Mouse (Mus musculus): ENCODE measurements at regions not wholly inside any gene's neighbourhood (a gene's known extent, or its start where the extent isn't known, plus 50 kb on each side); places are given as distances from the start of the nearest gene placed in this dataset.
A peak's percentile ranks its signal among the peaks of the same experiment; 100 is the strongest.

- peak in 1 of 2 experiments; percentile 6 for DNase-seq (ENCODE audit: low spot score in 2 of 2)
These were observed 270.1 kb downstream of the Mid1ip1 start for GRCm38 (mm10) chrX:10984894-10985293.

DNA sequence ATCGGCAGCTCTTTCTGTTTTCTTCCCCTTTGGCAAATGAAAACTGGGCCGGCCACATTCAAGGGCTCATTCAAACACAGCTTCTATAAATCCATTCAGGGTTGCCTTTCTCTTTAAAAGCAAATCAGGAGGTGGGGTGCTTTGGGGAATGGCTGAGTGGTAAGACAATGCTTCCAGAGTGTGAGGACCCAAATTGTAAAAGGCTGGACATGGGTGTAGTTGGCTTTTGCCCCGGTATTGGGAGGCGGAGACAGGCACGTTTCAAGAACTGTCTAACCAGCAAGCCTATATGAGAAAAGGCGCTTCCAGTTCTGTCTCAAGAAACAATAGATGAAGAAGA, 277.0 kb downstream of the Mid1ip1 start:
- peak in 1 of 2 experiments; percentile 15 for DNase-seq (ENCODE audit: low spot score in 2 of 2)

DNA sequence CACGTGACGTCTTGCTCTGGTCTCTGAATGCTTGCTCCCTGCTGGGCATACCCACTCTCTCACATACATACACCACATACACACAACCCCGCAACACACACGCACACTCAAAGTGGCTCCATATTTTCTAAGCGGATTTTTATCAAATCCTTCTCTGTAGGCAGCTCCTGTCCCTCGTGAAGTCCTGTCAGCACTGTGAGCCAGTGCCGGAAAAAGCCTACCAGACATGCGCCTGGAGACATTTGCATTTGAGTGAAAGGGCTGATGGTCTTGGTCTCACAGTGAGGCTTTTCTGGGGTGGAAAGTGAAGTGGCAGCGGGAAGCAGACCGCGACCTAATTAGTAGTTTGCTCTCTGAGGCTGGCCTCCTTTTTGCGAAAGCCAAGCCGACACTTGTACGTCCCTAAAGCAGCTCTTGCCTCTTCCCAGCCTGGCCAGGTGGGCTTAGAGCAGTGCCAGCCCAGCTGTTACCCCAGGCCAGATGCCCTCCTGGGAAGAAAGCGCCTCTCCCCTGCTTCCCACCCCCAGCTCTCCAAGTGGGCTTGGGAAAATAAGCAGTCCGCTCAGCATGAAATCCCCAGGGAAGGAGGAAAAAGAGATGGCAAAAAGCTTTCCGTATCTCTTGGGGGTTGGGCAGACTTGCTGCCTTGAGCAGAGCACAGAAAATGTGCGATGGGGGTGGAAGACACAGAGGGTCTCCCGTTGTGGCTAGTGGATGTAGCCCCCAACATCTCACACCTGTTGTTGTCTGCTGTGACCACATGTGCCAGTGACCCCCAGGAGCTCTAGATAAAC, 277.6 kb downstream of the Mid1ip1 start:
- peak in 1 of 2 experiments; percentile 30 for DNase-seq (ENCODE audit: low spot score in 2 of 2)

- no peak for DNase-seq (ENCODE audit: low spot score in 2 of 2)
These were observed 278.2 kb downstream of the Mid1ip1 start for GRCm38 (mm10) chrX:10993005-10993377.

DNA sequence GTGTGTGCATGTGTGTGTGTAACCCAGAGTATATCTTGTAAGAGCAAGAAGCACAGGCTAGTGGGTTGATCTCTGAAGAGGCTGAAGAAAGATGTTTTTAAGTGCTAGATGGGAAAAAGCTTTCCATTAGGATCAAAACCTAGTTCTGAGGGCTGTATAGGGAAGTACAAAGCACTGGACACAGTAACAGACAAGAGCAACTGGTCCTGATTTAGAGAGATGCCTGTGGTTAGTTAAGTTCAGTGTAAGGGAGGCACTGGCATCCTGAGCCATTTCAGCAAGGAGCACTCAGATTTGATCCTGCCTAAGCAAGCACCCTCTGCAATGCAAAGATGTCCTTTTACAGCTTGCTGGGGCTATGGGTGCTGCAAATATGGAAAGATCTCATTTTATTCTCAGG, 280.1 kb downstream of the Mid1ip1 start:
- DNase-seq (ENCODE audit: low spot score in 2 of 2): no peak

GRCm38 (mm10) chrX:11001180-11001579, 286.4 kb downstream of the Mid1ip1 start:
- DNase-seq (ENCODE audit: low spot score in 2 of 2): no peak

DNA sequence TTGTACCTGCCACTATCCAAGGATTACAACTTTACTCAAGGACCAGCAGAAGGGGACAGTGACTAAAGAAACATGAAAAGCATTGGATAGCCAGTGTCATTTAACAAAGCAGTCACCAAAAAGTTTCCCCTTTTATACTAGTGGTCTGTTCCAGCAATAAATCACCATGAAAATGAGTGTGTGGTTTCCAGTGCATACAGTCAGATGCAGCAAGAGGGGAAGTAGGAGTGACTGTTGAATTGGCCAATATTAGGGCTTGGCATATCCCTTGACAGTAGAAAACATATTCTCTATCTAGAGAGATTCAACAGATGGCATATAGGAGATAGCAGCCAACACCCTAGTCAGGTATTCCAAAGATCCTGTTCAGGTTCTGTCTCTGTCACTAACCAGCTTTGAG, 259.8 kb upstream of the H2al1a start:
- no peak for DNase-seq (ENCODE audit: low spot score in 2 of 2)

GRCm38 (mm10) chrX:11046769-11047168, 252.3 kb upstream of the H2al1a start:
- DNase-seq (ENCODE audit: low spot score in 2 of 2): no peak

- DNase-seq (ENCODE audit: low spot score in 2 of 2): no peak
These were observed 216.9 kb upstream of the H2al1a start for GRCm38 (mm10) chrX:11082171-11082570.

GRCm38 (mm10) chrX:11082845-11083244, 216.2 kb upstream of the H2al1a start:
- DNase-seq (ENCODE audit: low spot score in 2 of 2): no peak

DNA sequence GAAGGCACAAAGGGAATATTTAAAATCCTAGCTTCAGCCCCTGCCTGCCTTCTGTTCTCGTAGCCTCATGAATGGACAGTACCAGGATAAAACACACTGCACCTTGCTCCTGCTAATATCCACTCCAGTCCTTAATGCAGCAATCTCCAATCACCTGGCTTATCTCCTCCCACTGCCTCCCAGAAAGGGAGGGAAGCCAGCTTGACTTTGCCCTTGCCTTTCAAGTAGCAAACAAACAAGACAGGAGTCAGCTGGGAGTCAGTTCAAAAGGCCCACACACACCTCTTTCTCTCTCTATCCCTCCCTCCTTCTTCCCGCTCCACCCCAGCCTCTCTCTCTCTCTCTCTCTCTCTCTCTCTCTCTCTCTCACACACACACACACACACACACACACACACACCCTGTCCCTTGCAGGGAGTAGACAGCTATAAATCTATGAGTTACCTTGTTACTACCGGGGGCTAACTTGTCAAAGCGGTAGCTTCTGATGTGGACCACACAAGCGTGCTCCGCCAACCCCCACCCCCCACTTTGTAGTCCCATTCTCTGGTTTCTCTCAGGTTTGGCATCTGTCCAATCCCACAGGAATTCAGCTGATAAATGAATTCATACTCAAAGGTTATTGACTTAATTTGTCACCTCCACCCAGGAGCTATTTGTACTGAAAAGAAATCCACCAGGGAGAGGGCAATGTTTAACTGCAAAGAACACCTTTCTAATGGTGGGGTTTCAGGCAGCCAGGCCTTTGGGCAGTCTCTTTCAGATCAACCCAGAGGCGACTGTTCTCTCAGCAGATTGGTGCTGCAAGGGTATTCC, 212.6 kb upstream of the H2al1a start:
- no peak for DNase-seq (ENCODE audit: low spot score in 2 of 2)

GRCm38 (mm10) chrX:11087913-11088312, 211.1 kb upstream of the H2al1a start:
- DNase-seq (ENCODE audit: low spot score in 2 of 2): peak; percentile 10 to 22

DNA sequence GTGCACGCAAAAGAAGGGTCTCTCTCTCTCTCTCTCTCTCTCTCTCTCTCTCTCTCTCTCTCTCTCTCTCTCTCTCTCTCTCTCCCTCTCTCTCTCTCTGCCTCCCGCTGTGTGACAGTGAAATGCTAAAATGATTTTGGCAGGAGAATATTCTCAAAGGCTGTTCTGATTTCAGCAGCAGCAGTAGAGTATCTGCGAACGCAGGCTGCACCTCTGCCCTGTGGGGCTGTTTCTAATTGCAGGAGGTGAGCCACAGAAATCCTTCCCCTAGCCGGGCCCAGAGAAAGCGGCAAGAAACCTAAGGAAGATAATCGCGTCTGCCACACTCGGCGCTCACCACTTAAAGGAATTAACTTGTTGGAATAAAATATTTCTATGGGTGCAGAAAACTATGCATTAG, 210.6 kb upstream of the H2al1a start:
- no peak for DNase-seq (ENCODE audit: low spot score in 2 of 2)

GRCm38 (mm10) chrX:11090432-11090831, 208.6 kb upstream of the H2al1a start:
- DNase-seq (ENCODE audit: low spot score in 2 of 2): peak; percentile 7 to 30

DNA sequence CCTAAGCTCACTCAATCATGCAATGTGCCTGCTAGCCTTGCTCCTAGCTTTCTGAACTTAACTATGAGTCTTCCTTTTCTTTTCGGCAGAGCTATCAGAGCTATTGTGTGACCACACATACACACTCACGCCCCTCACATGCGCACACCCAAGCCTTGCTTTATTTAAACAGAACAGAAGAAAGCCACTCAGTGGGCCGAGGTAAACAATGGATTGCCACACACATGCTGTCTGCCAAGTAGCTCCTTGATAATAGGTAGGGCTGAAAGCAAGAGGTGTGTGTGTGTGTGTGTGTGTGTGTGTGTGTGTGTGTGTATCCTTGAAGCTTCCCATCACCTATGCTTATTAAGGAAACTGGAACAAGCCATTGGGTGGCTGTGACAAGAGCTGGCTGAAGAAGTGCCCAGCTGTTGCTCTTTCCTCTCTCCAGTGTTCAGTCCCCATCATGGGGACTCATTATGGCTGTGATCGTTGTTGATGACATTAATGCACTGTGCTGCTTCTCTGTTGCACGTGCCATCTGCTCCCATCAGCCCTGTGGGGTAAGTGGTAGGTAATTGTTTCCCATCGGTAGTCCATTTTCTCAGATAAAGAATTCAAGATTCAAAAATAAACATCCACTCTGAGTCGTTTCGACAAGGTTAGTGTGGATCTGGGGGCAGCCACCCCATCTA, 201.3 kb upstream of the H2al1a start:
- no peak for DNase-seq (ENCODE audit: low spot score in 2 of 2)

DNA sequence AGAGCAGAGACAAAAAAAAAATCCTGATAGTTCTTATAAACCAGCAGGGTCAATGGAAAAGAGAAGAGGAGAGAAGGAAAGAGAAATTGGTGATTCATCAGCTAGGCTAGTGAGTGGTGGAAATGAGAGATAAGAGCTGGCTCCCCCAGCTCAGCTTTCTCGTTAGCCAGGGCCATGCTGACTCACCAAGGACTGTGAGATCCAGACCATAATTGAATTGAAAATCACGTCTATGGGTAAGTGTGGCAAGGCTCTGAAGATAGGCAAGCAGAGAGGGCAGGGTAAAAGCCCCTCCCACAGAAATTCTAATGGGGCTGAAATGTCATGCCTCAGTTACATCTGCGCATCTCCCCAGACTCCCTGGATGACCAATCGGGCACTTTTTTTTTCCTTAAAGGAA, 200.7 kb upstream of the H2al1a start:
- DNase-seq (ENCODE audit: low spot score in 2 of 2): no peak

GRCm38 (mm10) chrX:11099146-11100087, 199.6 kb upstream of the H2al1a start:
- DNase-seq (ENCODE audit: low spot score in 2 of 2): peak; percentile 5 to 28

GRCm38 (mm10) chrX:11100935-11101334, 198.1 kb upstream of the H2al1a start:
- DNase-seq (ENCODE audit: low spot score in 2 of 2): peak; percentile 12 to 16

DNA sequence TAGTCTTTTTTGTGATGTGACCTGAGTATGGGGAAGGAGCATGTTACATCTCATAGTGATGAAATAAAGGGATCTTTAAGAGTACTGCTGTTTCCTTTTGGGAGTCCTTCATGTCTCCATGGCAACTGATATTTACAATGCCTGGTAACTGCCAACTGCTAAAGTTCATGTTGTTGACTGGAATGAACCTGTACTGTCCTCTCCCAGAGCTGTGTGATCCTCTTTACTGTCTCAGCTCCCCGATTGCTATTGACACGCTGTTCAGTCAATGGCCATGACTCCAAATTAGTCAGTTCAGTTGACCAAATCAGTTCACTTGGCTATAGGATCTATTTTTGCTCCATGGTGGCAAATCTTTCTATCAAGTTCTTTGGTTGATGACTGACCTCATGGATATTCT, 167.8 kb upstream of the H2al1a start:
- DNase-seq (ENCODE audit: low spot score in 2 of 2): no peak

- DNase-seq (ENCODE audit: low spot score in 2 of 2): no peak
These were observed 159.1 kb upstream of the H2al1a start for GRCm38 (mm10) chrX:11139971-11140421.

GRCm38 (mm10) chrX:11141294-11141693, 157.8 kb upstream of the H2al1a start:
- DNase-seq (ENCODE audit: low spot score in 2 of 2): no peak

Data from left cerebral cortex, adult 18-20 months (tissue).